Mouse (Mus musculus) kidney, adult 2 months (tissue): Measurements from ENCODE around the gene Pitpnm1.

ENCODE experiments used
- CTCF ChIP-seq: fragments of 200-500 bp; conservative IDR thresholded peaks from 2 replicates; pipeline ENCODE4 v1.5.1; 2011; ENCODE audit warnings: low read depth, mild to moderate bottlenecking, control low read depth, low read length, moderate library complexity, mixed read lengths; ENCODE audit not compliant: insufficient read depth, insufficient read length
- POLR2A ChIP-seq: fragments of 200-500 bp; IDR thresholded peaks from one replicate; pipeline ENCODE4 v1.6.1; 2011; ENCODE audit warnings: low read depth, low read length, control low read depth

DNA sequence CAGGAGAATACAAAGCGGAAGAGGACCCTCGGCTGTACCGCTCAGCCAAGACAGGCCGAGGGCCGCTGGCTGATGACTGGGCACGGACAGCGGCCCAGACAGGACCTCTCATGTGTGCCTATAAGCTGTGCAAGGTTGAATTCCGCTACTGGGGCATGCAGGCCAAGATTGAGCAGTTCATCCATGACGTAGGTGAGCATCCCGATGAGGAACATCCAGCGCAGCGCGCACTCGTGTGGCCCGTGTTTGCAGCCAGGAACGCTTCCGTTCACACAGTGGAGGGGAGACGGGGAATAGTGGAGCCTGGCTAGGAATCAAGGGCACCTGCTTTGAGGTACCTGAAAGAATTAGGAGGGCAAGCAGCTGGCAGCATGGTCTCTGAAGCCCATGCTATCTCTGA, 3.5 kb downstream of the Pitpnm1 start:
- TF ChIP-seq CTCF (no peak), POLR2A (no peak)
